Mouse (Mus musculus) bone marrow, adult 2 months (tissue): ENCODE measurements around the gene Prkcb.

ENCODE experiments used
- CTCF ChIP-seq: fragments of 200-500 bp; IDR thresholded peaks from 2 replicates; pipeline ENCODE4 v1.5.1; 2011; ENCODE audit warnings: low read length, control low read depth; ENCODE audit not compliant: control insufficient read depth, insufficient read depth
- POLR2A ChIP-seq: fragments of 200-500 bp; IDR thresholded peaks from 2 replicates; pipeline ENCODE4 v1.6.1; 2011; ENCODE audit warnings: low read depth, mild to moderate bottlenecking, control low read depth, low read length, borderline replicate concordance; ENCODE audit not compliant: control insufficient read depth

- TF ChIP-seq CTCF (no peak), POLR2A (no peak)
Measured at GRCm38 (mm10) chr7:122347433-122347832, 58.9 kb downstream of the Prkcb start.
